Mouse (Mus musculus) kidney, embryonic 16.5 days (tissue): ENCODE data around the gene Arid1b. TPM values are rescaled to one million over a fixed set of nuclear protein-coding genes. Genes with fewer than 3 reads are reported as not detected.

Experiments
- ATAC-seq: fragments of 200-750 bp; cut with Nextera tagmentation; 2 replicates; pipeline ENCODE4 v1.8.0; 2017; ENCODE audit warnings: moderate TSS enrichment; ENCODE audit not compliant: low FRiP score, low TSS enrichment
- H3K27ac ChIP-seq: fragments of 300-500 bp; sonication (generic); 2 replicates; pipeline ENCODE4 v1.5.1; 2014; ENCODE audit warnings: low read length
- H3K27me3 ChIP-seq: fragments of 300-500 bp; sonication (generic); 2 replicates; pipeline ENCODE4 v1.6.1; 2014; ENCODE audit warnings: low read length, control low read depth, mixed read lengths; ENCODE audit not compliant: insufficient read depth
- H3K36me3 ChIP-seq: fragments of 300-500 bp; sonication (generic); 2 replicates; pipeline ENCODE4 v1.6.1; 2014; ENCODE audit warnings: low read length, control low read depth, mixed read lengths; ENCODE audit not compliant: insufficient read depth
- H3K4me1 ChIP-seq: fragments of 300-500 bp; sonication (generic); 2 replicates; pipeline ENCODE4 v1.6.1; 2014; ENCODE audit warnings: low read length, control low read depth, mixed read lengths; ENCODE audit not compliant: insufficient read depth
- H3K4me2 ChIP-seq: fragments of 300-500 bp; sonication (generic); replicated peaks from 2 replicates; pipeline ENCODE4 v1.6.1; 2014; ENCODE audit warnings: low read depth, low read length
- H3K4me3 ChIP-seq: fragments of 300-500 bp; sonication (generic); 2 replicates; pipeline ENCODE4 v1.5.1; 2014; ENCODE audit warnings: mild to moderate bottlenecking, low read length
- H3K9ac ChIP-seq: fragments of 300-500 bp; sonication (generic); replicated peaks from 2 replicates; pipeline ENCODE4 v1.6.1; 2014; ENCODE audit warnings: low read length
- H3K9me3 ChIP-seq: fragments of 300-500 bp; sonication (generic); 2 replicates; pipeline ENCODE4 v1.6.1; 2016; ENCODE audit warnings: low read length, control low read depth
- WGBS: fragments of 180-500 bp; shearing (Covaris S2); extraction: QIAGEN DNeasy Blood & Tissue Kit; methylation state at CpG from one replicate; pipeline ENCODE4 v1.1.7; 2014; 5-methylcytosine and 5-hydroxymethylcytosine counted together
- polyA plus RNA-seq: library from polyadenylated mRNA; unstranded; fragments of >200 nt; fragmentation: Nextera tagmentation; extraction: Ambion mirVana; gene quantifications from 2 replicates; pipeline ENCODE4 v1.2.1, GENCODE M21; 2015

Gene Arid1b
- polyA plus RNA-seq, 1 experiment from 2014 or later, result 10.9 TPM

DNA sequence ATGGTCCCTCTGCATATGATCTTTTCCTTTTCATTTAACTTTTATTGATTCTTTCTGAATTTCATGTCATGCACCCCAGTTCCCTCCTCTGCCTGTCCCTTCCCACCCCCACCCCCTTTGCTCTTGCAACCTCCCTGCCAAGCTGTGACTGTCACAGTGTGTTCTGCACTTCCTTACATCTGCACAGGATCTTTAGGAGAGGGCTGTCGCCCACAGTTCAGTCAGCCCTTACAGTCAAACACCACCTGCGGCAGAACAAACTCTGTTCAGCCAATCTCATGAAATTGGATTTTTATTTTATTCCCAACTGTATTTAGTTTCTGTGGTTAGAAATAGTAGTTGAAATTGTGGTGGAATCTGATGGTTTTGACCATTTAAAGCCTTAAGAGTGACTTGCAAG, 130.5 kb downstream of the Arid1b start:
- no peak overlapping the region for H3K9ac ChIP-seq
- H3K9me3 ChIP-seq, result no peaks in the 10 kb centered on the region
- H3K4me1 ChIP-seq, result peaks cover 34% of the 10 kb centered on the region
- H3K4me3 ChIP-seq, result no peak overlapping the region
- H3K27me3 ChIP-seq, result no peaks in the 10 kb centered on the region
- peaks cover 4% of the 10 kb centered on the region; the same call in 1 of the 2 replicates for H3K36me3 ChIP-seq
- no peak overlapping the region for H3K4me2 ChIP-seq
- WGBS, result 49% methylated on average over 2 of the region's 2 CpGs
- ATAC-seq, result no peak
- H3K27ac ChIP-seq, result peak overlapping the region; percentile 87

DNA sequence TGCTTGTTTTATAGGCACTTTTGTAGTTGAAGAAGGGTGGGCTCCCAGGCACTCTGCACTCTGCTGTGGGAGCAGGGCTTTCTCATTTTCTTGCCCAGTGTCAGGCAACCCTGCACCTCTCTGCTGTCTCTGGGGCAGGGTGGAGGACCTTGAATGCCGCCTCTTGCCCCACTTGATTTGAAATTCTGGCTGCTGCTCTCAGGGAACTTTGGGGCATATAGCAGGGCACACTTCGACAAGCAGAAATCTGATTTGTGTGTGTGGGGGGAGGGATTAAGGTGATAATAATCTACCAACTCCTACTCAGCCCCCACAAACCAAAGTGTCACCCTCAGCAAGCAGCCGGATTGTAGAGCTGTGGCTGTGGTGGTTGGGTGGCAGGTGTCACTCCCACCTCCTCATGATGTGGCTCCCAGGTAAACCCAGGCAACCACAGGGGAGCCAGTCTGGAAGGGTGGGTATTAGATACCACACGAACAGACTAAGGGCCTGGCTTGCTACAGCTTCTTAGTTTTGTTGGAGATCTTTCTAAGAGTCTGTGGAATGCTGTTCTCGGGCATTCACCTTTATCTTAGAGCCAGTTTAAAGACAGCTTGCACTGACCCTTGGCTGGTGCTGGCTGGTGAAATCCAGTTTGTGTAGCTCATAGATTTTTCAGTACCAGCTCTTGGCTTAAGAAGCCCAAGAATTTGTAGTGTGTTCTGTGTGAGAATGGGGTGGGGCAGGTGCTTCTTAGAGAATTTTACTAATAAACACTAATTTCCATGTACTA, 131.1 kb downstream of the Arid1b start:
- Histone ChIP-seq H3K27me3 (no peaks in the 10 kb centered on the region), H3K36me3 (peaks cover 4% of the 10 kb centered on the region; the same call in 1 of the 2 replicates), H3K4me1 (peaks cover 34% of the 10 kb centered on the region), H3K9ac (no peak overlapping the region), H3K4me2 (no peak overlapping the region), H3K9me3 (no peaks in the 10 kb centered on the region), H3K4me3 (no peak overlapping the region), H3K27ac (peak overlapping the region; percentile 87)
- ATAC-seq, result peak; percentile 67
- 50% methylated on average over 5 of the region's 5 CpGs for WGBS

GRCm38 (mm10) chr17:5125856-5126806, 132.0 kb downstream of the Arid1b start:
- H3K27ac ChIP-seq, result peak overlapping the region; percentile 87
- 80% methylated on average over 5 of the region's 5 CpGs for WGBS
- peaks cover 4% of the 10 kb centered on the region; the same call in 1 of the 2 replicates for H3K36me3 ChIP-seq
- H3K4me1 ChIP-seq, result peaks cover 34% of the 10 kb centered on the region
- H3K4me2 ChIP-seq, result no peak overlapping the region
- H3K9ac ChIP-seq, result no peak overlapping the region
- no peak overlapping the region for H3K4me3 ChIP-seq
- H3K27me3 ChIP-seq, result no peaks in the 10 kb centered on the region
- ATAC-seq, result peak; percentile 72
- H3K9me3 ChIP-seq, result no peaks in the 10 kb centered on the region

- no peak overlapping the region for H3K4me3 ChIP-seq
- H3K9me3 ChIP-seq, result no peaks in the 10 kb centered on the region
- no peaks in the 10 kb centered on the region for H3K27me3 ChIP-seq
- H3K4me2 ChIP-seq, result no peak overlapping the region
- H3K9ac ChIP-seq, result no peak overlapping the region
- no peak for ATAC-seq
- WGBS, result 74% methylated on average over 2 of the region's 2 CpGs
- peaks cover 9% of the 10 kb centered on the region; the same call in 1 of the 2 replicates for H3K36me3 ChIP-seq
- peaks cover 46% of the 10 kb centered on the region for H3K4me1 ChIP-seq
- H3K27ac ChIP-seq, result no peak overlapping the region
Observed at GRCm38 (mm10) chr17:5129606-5130005, 135.5 kb downstream of the Arid1b start.

DNA sequence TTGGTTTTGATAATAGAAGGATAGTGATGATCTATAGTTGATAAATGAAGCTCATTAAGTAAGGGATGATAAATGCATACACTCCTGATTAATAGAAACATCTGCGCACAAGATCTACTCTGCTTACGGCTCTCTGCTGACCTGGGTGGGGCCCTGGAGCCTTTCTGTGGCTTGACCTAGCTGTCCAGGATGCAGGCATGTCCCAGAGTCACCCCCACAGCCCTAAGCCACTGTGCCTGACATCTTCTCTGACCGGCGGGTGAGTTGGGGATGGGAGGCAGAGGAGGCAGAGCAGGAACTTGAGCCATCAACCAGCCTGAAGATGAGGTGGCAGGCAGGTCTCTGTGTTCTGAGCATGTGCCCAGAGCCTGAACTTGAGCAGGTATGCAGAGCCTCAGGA, 136.0 kb downstream of the Arid1b start:
- Histone ChIP-seq H3K4me3 (no peak overlapping the region), H3K4me1 (peaks cover 41% of the 10 kb centered on the region), H3K27me3 (no peaks in the 10 kb centered on the region), H3K9me3 (no peaks in the 10 kb centered on the region), H3K4me2 (no peak overlapping the region), H3K9ac (no peak overlapping the region), H3K36me3 (peaks cover 9% of the 10 kb centered on the region; the same call in 1 of the 2 replicates), H3K27ac (no peak overlapping the region)
- WGBS, result 75% methylated on average over 4 of the region's 4 CpGs
- no peak for ATAC-seq

DNA sequence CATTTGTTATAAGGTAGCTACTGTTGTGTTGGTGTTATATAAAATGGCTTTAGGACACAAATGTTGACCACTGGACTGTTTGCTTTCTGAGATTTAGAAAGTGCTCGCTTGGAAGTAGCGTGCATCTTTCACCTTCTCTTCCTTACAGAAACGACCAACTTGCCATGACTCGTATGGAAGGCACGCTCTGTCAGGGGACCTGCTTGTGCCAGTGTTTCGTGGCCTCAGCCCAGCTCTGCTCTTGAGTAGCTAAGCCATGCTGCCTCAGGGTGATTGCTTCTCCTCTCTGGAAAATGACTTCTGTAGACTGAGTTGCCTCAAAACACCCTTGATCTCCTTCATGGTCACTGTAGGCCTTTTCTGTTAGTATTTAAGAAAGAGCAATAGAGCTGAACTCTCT, 137.6 kb downstream of the Arid1b start:
- Histone ChIP-seq H3K27ac (peak overlapping the region; percentile 43), H3K4me3 (no peak overlapping the region), H3K9me3 (no peaks in the 10 kb centered on the region), H3K27me3 (no peaks in the 10 kb centered on the region), H3K9ac (no peak overlapping the region), H3K36me3 (peaks cover 9% of the 10 kb centered on the region; the same call in 1 of the 2 replicates), H3K4me1 (peaks cover 38% of the 10 kb centered on the region), H3K4me2 (no peak overlapping the region)
- 91% methylated on average over 6 of the region's 6 CpGs for WGBS
- ATAC-seq, result no peak

GRCm38 (mm10) chr17:5132296-5132986, 138.3 kb downstream of the Arid1b start:
- ATAC-seq, result peak; percentile 58; the same call in 1 of the 2 replicates
- Histone ChIP-seq H3K27me3 (no peaks in the 10 kb centered on the region), H3K4me2 (no peak overlapping the region), H3K9me3 (no peaks in the 10 kb centered on the region), H3K36me3 (peaks cover 7% of the 10 kb centered on the region; the same call in 1 of the 2 replicates), H3K4me3 (no peak overlapping the region), H3K9ac (no peak overlapping the region), H3K27ac (peak overlapping the region; percentile 43), H3K4me1 (peaks cover 44% of the 10 kb centered on the region)
- WGBS, result 84% methylated on average over 14 of the region's 14 CpGs

- no peak for ATAC-seq
- Histone ChIP-seq H3K36me3 (0 out of 2 replicates have a peak, but pooled peaks cover 5% of the 10 kb centered on the region), H3K4me3 (no peak overlapping the region), H3K27me3 (no peaks in the 10 kb centered on the region), H3K27ac (no peak overlapping the region), H3K9ac (no peak overlapping the region), H3K9me3 (no peaks in the 10 kb centered on the region), H3K4me2 (no peak overlapping the region), H3K4me1 (peaks cover 48% of the 10 kb centered on the region)
- WGBS, result 70% methylated on average over 7 of the region's 7 CpGs
Observed at GRCm38 (mm10) chr17:5132987-5133355, 138.8 kb downstream of the Arid1b start.

- peak overlapping the region; percentile 28; the same call in 1 of the 2 replicates for H3K27ac ChIP-seq
- H3K4me2 ChIP-seq, result no peak overlapping the region
- no peak overlapping the region for H3K9ac ChIP-seq
- H3K36me3 ChIP-seq, result 0 out of 2 replicates have a peak, but pooled peaks cover 5% of the 10 kb centered on the region
- no peaks in the 10 kb centered on the region for H3K9me3 ChIP-seq
- peaks cover 54% of the 10 kb centered on the region for H3K4me1 ChIP-seq
- WGBS, result 64% methylated on average over 8 of the region's 8 CpGs
- H3K27me3 ChIP-seq, result no peaks in the 10 kb centered on the region
- ATAC-seq, result 0 out of 2 replicates have a peak, but pooled peaks have one; percentile 13
- H3K4me3 ChIP-seq, result no peak overlapping the region
Observed at GRCm38 (mm10) chr17:5133831-5134230, 139.7 kb downstream of the Arid1b start.
